Mouse (Mus musculus): ENCODE results near the gene Olfr1158. TPM values are rescaled to one million over a fixed set of nuclear protein-coding genes. Genes with fewer than 3 reads are reported as not detected.
"Not testable (repeated sequence)": the region's sequence is repeated elsewhere in the genome, so short reads cannot be mapped to it uniquely, and the experiment has no call there.

Gene Olfr1158
- polyA plus RNA-seq (2015; fragmentation: Nextera tagmentation; extraction: Ambion mirVana) = not detected in 2 replicates

DNA sequence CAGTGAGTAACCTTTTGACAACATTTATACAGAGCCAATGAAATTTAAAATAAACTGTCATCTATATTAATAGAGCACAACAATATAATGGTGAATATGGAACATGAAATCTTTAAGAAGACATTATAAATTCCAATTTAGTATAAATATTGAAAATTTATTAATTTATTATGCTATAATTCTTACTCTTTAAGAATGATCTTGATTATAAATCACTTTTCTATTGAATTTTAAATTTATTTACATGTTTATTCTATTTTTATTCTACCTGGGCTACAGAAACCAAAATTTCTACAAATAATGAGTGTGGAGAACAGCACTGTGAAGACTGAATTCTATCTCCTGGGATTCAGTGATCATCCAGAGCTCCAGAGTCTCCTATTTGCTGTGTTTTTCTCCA lies at the start of gene Olfr1158:
Gene Olfr1158, plus strand, starts transcription at position 301 of the 400 bp plus-strand sequence.
- no peak within 1 kb of the TSS for H3K4me3 ChIP-seq (replicated peaks; ENCODE audit: low read length)

DNA sequence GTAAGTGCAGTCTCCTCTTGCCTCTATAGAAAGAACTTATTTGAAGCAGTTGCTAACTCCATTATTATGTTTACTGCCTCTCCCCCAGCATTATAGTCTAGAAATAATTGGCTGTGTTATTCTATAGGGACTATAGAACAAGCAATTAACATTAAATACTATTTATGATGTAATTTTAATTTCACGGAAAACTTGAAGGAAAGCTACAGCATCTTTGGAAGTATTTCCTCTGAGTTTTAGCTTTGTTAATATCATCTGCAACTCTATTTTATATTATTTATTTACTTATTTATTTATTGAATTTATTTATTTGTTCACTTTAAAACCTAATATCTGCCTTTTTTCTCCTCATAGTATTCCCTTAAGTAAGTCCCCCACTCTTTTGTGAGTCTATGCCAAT lies 44.9 kb upstream of the Olfr1158 start, which contains the start of gene Olfr1155:
Gene Olfr1155, minus strand, starts transcription at position 101 of the 400 bp plus-strand sequence.
- no peak for ATAC-seq
- no peak within 1 kb of the TSS for H3K27ac ChIP-seq (ENCODE audit: low read length)
- H3K9ac ChIP-seq (replicated peaks; ENCODE audit: low read depth, low read length) = no peak within 1 kb of the TSS
- H3K4me1 ChIP-seq (replicated peaks; ENCODE audit: control insufficient read depth, insufficient read depth, low read length) = no peaks in the 10 kb centered on the region
- no peak within 1 kb of the TSS for H3K4me2 ChIP-seq (ENCODE audit: low read length)
- no peak within 1 kb of the TSS for H3K4me3 ChIP-seq (replicated peaks; ENCODE audit: low read length)
- WGBS = 90% methylated on average over 1 of the region's 1 CpGs
- no peaks in the 10 kb centered on the region for H3K36me3 ChIP-seq (ENCODE audit: control insufficient read depth, insufficient read depth)
- no peaks in the 10 kb centered on the region for H3K9me3 ChIP-seq (ENCODE audit: control insufficient read depth, low read length)
- no peaks in the 10 kb centered on the region for H3K27me3 ChIP-seq (replicated peaks; ENCODE audit: control insufficient read depth, insufficient read depth, low read length)

More for the DNA sequence above, at the start of gene Olfr1158:
- Histone ChIP-seq H3K27ac (ENCODE audit: low read length) (no peak within 1 kb of the TSS), H3K9ac (replicated peaks; ENCODE audit: low read depth, low read length) (no peak within 1 kb of the TSS), H3K4me2 (ENCODE audit: low read length) (no peak within 1 kb of the TSS), H3K9me3 (ENCODE audit: control insufficient read depth, low read length) (no peaks in the 10 kb centered on the region), H3K36me3 (ENCODE audit: control insufficient read depth, insufficient read depth) (no peaks in the 10 kb centered on the region), H3K4me1 (replicated peaks; ENCODE audit: control insufficient read depth, insufficient read depth, low read length) (no peaks in the 10 kb centered on the region), H3K27me3 (replicated peaks; ENCODE audit: control insufficient read depth, insufficient read depth, low read length) (no peaks in the 10 kb centered on the region)
- ATAC-seq = no peak

GRCm38 (mm10) chr2:87953000-87953399 lies 36.9 kb upstream of the Olfr1158 start, which contains the start of gene Olfr1156:
Olfr1156 (minus strand) TSS chr2:87953100.
- Histone ChIP-seq H3K9me3 (ENCODE audit: control insufficient read depth, low read length) (no peaks in the 10 kb centered on the region), H3K4me2 (ENCODE audit: low read length) (no peak within 1 kb of the TSS), H3K9ac (replicated peaks; ENCODE audit: low read depth, low read length) (no peak within 1 kb of the TSS), H3K4me3 (replicated peaks; ENCODE audit: low read length) (no peak within 1 kb of the TSS), H3K27me3 (replicated peaks; ENCODE audit: control insufficient read depth, insufficient read depth, low read length) (no peaks in the 10 kb centered on the region), H3K36me3 (ENCODE audit: control insufficient read depth, insufficient read depth) (no peaks in the 10 kb centered on the region), H3K4me1 (replicated peaks; ENCODE audit: control insufficient read depth, insufficient read depth, low read length) (no peaks in the 10 kb centered on the region), H3K27ac (ENCODE audit: low read length) (no peak within 1 kb of the TSS)
- ATAC-seq = no peak

DNA sequence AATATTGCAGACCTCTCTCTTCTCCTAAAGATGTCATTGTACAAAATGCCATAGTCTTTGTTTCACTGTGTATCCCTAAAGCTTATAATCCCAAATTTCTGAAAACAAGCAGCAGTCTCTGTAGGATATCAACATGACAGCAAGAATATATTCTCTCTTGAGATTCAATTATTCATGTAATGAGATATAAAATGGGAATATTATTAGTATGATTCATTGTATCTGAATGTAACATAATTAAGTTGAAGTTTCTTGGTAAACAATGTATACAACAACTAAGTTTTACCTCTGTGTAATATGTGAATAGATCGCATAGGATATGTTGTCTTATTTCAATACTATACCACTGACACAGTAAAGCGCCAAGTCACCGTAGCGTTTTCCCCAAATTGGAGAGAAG lies 21.7 kb upstream of the Olfr1158 start, which contains the start of gene Olfr1157:
Gene Olfr1157, minus strand, starts transcription at position 101 of the 400 bp plus-strand sequence.
- Histone ChIP-seq H3K4me2 (ENCODE audit: low read length) (no peak within 1 kb of the TSS), H3K9ac (replicated peaks; ENCODE audit: low read depth, low read length) (no peak within 1 kb of the TSS), H3K27ac (ENCODE audit: low read length) (no peak within 1 kb of the TSS), H3K36me3 (ENCODE audit: control insufficient read depth, insufficient read depth) (no peaks in the 10 kb centered on the region), H3K27me3 (replicated peaks; ENCODE audit: control insufficient read depth, insufficient read depth, low read length) (no peaks in the 10 kb centered on the region), H3K4me1 (replicated peaks; ENCODE audit: control insufficient read depth, insufficient read depth, low read length) (no peaks in the 10 kb centered on the region), H3K4me3 (replicated peaks; ENCODE audit: low read length) (no peak within 1 kb of the TSS), H3K9me3 (ENCODE audit: control insufficient read depth, low read length) (no peaks in the 10 kb centered on the region)
- WGBS = 97% methylated on average over 4 of the region's 4 CpGs
- ATAC-seq = no peak

- H3K4me1 ChIP-seq (replicated peaks; ENCODE audit: control insufficient read depth, insufficient read depth, low read length) = no peaks in the 10 kb centered on the region
- ATAC-seq = no peak
- no peaks in the 10 kb centered on the region for H3K9me3 ChIP-seq (ENCODE audit: control insufficient read depth, low read length)
- 75% methylated on average over 3 of the region's 3 CpGs for WGBS
- H3K27me3 ChIP-seq (replicated peaks; ENCODE audit: control insufficient read depth, insufficient read depth, low read length) = no peaks in the 10 kb centered on the region
- no peak within 1 kb of the TSS for H3K27ac ChIP-seq (ENCODE audit: low read length)
- no peak within 1 kb of the TSS for H3K4me2 ChIP-seq (ENCODE audit: low read length)
- H3K36me3 ChIP-seq (ENCODE audit: control insufficient read depth, insufficient read depth) = no peaks in the 10 kb centered on the region
- no peak within 1 kb of the TSS for H3K9ac ChIP-seq (replicated peaks; ENCODE audit: low read depth, low read length)
- no peak within 1 kb of the TSS for H3K4me3 ChIP-seq (replicated peaks; ENCODE audit: low read length)
Measured at GRCm38 (mm10) chr2:87974563-87974962, 15.3 kb upstream of the Olfr1158 start, which contains the start of gene Olfr74. Olfr74 (minus strand) TSS chr2:87974663.

GRCm38 (mm10) chr2:88007515-88008318 lies 17.8 kb downstream of the Olfr1158 start, which contains the start of gene Olfr1160:
Olfr1160 (minus strand) TSS chr2:88008268.
- Histone ChIP-seq H3K36me3 (ENCODE audit: control insufficient read depth, insufficient read depth) (no peaks in the 10 kb centered on the region), H3K4me1 (replicated peaks; ENCODE audit: control insufficient read depth, insufficient read depth, low read length) (no peaks in the 10 kb centered on the region), H3K4me3 (replicated peaks; ENCODE audit: low read length) (no peak within 1 kb of the TSS), H3K9me3 (ENCODE audit: control insufficient read depth, low read length) (no peaks in the 10 kb centered on the region), H3K27ac (ENCODE audit: low read length) (no peak within 1 kb of the TSS), H3K27me3 (replicated peaks; ENCODE audit: control insufficient read depth, insufficient read depth, low read length) (no peaks in the 10 kb centered on the region), H3K4me2 (ENCODE audit: low read length) (no peak within 1 kb of the TSS), H3K9ac (replicated peaks; ENCODE audit: low read depth, low read length) (no peak within 1 kb of the TSS)
- no peak for ATAC-seq

DNA sequence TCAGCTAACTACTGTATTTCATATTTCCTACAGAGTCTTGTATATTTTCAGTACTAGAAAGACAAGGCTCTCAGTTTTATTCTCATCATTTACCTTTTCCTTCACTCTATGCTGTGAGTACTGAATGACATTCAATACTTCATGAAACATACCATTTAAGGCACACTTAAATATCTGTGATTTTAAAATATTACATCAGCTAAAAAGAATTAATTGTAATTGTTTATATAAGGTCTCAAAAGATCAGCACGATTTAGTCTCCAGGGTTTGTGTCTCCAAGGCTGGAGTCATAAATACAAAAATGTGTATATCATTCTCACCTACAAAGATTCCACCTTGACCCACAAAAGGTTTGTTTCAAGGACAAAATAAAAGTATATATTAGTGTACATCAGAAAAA lies 32.6 kb downstream of the Olfr1158 start, which contains the start of gene Olfr1161:
Gene Olfr1161, plus strand, starts transcription at position 301 of the 400 bp plus-strand sequence.
- H3K4me2 ChIP-seq (ENCODE audit: low read length); H3K27ac ChIP-seq (ENCODE audit: low read length); H3K9ac ChIP-seq (replicated peaks; ENCODE audit: low read depth, low read length); H3K36me3 ChIP-seq (ENCODE audit: control insufficient read depth, insufficient read depth); ATAC-seq; H3K4me1 ChIP-seq (replicated peaks; ENCODE audit: control insufficient read depth, insufficient read depth, low read length); H3K9me3 ChIP-seq (ENCODE audit: control insufficient read depth, low read length); H3K27me3 ChIP-seq (replicated peaks; ENCODE audit: control insufficient read depth, insufficient read depth, low read length); H3K4me3 ChIP-seq (replicated peaks; ENCODE audit: low read length): not testable (repeated sequence)
- 84% methylated on average over 1 of the region's 1 CpGs for WGBS

DNA sequence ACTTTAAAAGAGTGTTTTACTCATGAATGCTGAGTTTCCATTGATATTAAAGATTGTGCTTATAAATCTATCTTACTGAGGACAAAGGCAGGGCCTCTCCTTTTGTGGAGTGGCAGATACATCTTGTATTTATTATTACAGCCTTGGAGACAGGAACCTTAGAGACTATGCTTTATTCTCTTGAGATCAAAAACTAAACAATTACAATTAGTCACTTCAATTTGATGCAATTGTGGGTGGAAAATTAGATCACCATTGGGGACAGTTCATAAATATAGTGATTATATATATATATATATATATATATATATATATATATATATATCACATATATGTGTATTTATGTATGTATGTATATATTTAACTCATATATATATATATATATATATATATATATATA lies 47.7 kb downstream of the Olfr1158 start, which contains the start of gene Olfr73:
Gene Olfr73, minus strand, starts transcription at position 101 of the 400 bp plus-strand sequence.
- Histone ChIP-seq H3K4me2 (ENCODE audit: low read length) (no peak within 1 kb of the TSS), H3K27me3 (replicated peaks; ENCODE audit: control insufficient read depth, insufficient read depth, low read length) (no peaks in the 10 kb centered on the region), H3K9ac (replicated peaks; ENCODE audit: low read depth, low read length) (no peak within 1 kb of the TSS), H3K27ac (ENCODE audit: low read length) (no peak within 1 kb of the TSS), H3K4me1 (replicated peaks; ENCODE audit: control insufficient read depth, insufficient read depth, low read length) (no peaks in the 10 kb centered on the region), H3K36me3 (ENCODE audit: control insufficient read depth, insufficient read depth) (no peaks in the 10 kb centered on the region), H3K9me3 (ENCODE audit: control insufficient read depth, low read length) (no peaks in the 10 kb centered on the region), H3K4me3 (replicated peaks; ENCODE audit: low read length) (no peak within 1 kb of the TSS)
- ATAC-seq = no peak

All from forebrain, embryonic 16.5 days (tissue).